8 mouse cellular contexts compared by ENCODE assay signal in the genomic region with DNA sequence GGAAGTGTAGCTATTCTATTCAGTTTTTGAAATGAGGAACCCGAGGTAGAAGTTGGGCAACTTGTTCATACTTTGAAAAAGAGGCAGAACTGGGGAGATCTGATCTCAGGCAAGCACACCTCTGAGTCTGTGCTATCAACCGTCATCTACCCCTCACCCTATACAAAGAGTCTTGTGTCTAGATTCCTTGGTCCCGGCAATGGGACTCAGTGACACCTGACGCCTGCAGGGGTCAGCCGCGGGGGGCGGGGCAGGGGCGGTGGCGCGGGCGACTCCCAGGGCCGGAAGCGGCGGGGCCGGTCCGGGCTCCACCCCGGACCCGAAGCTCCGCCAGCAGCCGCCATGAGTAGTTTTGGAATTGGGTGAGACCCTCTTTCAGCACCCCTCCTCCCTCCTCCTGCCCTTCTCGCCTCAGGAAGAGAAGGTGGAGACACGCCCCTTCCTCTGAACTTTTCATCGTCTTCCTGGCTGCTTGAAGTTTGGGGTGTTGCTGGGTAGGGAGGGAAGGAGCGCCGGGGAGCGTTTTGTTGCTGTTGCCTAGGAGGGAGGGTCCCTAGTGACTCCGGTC. TPM values are rescaled to one million over a fixed set of nuclear protein-coding genes. Genes with fewer than 3 reads are reported as not detected.
DNase-seq lines count a peak whose midpoint lies in the region; ATAC-seq lines count a peak whose summit lies in the region.

No protein-coding gene starts in this region.

- H3K4me2 ChIP-seq in forebrain, embryonic 14.5 days (ENCODE audit: low read length) = peak overlapping the region; percentile 54
- H3K4me2 ChIP-seq in hindbrain, embryonic 16.5 days (ENCODE audit: low read length) = peak overlapping the region; percentile 49
- peak overlapping the region; percentile 77 for H3K4me2 ChIP-seq in liver, embryonic 13.5 days

- peaks cover 25% of the 10 kb centered on the region for H3K27me3 ChIP-seq in forebrain, embryonic 14.5 days (replicated peaks; ENCODE audit: control insufficient read depth, insufficient read depth, low read length)
- H3K27me3 ChIP-seq in hindbrain, embryonic 16.5 days (replicated peaks; ENCODE audit: control insufficient read depth, insufficient read depth, low read length) = peaks cover 5% of the 10 kb centered on the region
- H3K27me3 ChIP-seq in liver, embryonic 13.5 days = peaks cover 48% of the 10 kb centered on the region

- H3K9me3 ChIP-seq in forebrain, embryonic 14.5 days (replicated peaks; ENCODE audit: control insufficient read depth, low read length) = no peaks in the 10 kb centered on the region
- no peaks in the 10 kb centered on the region for H3K9me3 ChIP-seq in hindbrain, embryonic 16.5 days (ENCODE audit: control insufficient read depth, low read length)
- no peaks in the 10 kb centered on the region for H3K9me3 ChIP-seq in liver, embryonic 13.5 days (replicated peaks)

- no peak overlapping the region for H3K27ac ChIP-seq in forebrain, embryonic 14.5 days (ENCODE audit: low read depth, low read length)
- no peak overlapping the region for H3K27ac ChIP-seq in hindbrain, embryonic 16.5 days (ENCODE audit: low read depth, low read length)
- H3K27ac ChIP-seq in liver, embryonic 13.5 days = 0 out of 2 replicates have a peak overlapping the region, but pooled peaks have one; percentile 24

- H3K9ac ChIP-seq in forebrain, embryonic 14.5 days (ENCODE audit: low read length) = peak overlapping the region; percentile 54
- H3K9ac ChIP-seq in hindbrain, embryonic 16.5 days (ENCODE audit: low read depth, low read length) = peak overlapping the region; percentile 38; the same call in 1 of the 2 replicates
- H3K9ac ChIP-seq in liver, embryonic 13.5 days = peak overlapping the region; percentile 74

- intact Hi-C loops in left cerebral cortex, postnatal 14 days (cut with DNase I) = no loop called here

- H3K36me3 ChIP-seq in forebrain, embryonic 14.5 days (ENCODE audit: control insufficient read depth, insufficient read depth, low read length) = peaks cover 18% of the 10 kb centered on the region
- no peaks in the 10 kb centered on the region; the same call in 1 of the 2 replicates for H3K36me3 ChIP-seq in hindbrain, embryonic 16.5 days (ENCODE audit: control insufficient read depth, insufficient read depth, low read length)
- H3K36me3 ChIP-seq in liver, embryonic 13.5 days = 0 out of 2 replicates have a peak, but pooled peaks cover 3% of the 10 kb centered on the region

- WGBS in forebrain, embryonic 14.5 days = 2% methylated on average over 21 of the region's 27 CpGs
- 2% methylated on average over 10 of the region's 27 CpGs for WGBS in hindbrain, embryonic 16.5 days
- under 1% methylated on average over 27 of the region's 27 CpGs for WGBS in liver, embryonic 13.5 days (ENCODE audit: insufficient replicate concordance)

- H3K4me1 ChIP-seq in forebrain, embryonic 14.5 days (ENCODE audit: control insufficient read depth, insufficient read depth, low read length) = peaks cover 28% of the 10 kb centered on the region
- H3K4me1 ChIP-seq in hindbrain, embryonic 16.5 days (ENCODE audit: control insufficient read depth, insufficient read depth, low read depth, low read length) = peaks cover 21% of the 10 kb centered on the region
- H3K4me1 ChIP-seq in liver, embryonic 13.5 days (replicated peaks) = peaks cover 59% of the 10 kb centered on the region

- peak; percentile 87 for DNase-seq in 416B (ENCODE audit: low read depth)
- DNase-seq in Muller cell, postnatal 12 days (ENCODE audit: inconsistent ontology term) = peak; percentile 64
- DNase-seq in forebrain, embryonic 14.5 days (ENCODE audit: low spot score) = no peak
- DNase-seq in liver, embryonic 13.5 days = no peak
- peak; percentile 62 for DNase-seq in naive thymus-derived CD4-positive, alpha-beta T cell, adult 2 months (ENCODE audit: low read depth)
- no peak for DNase-seq in left cerebral cortex, postnatal 14 days (ENCODE audit: low spot score in 2 of 2)
- DNase-seq in layer of hippocampus, postnatal 10 days (ENCODE audit: low spot score in 2 of 2) = no peak

- peak overlapping the region; percentile 36 for H3K4me3 ChIP-seq in forebrain, embryonic 14.5 days (ENCODE audit: low read depth, low read length)
- peak overlapping the region; percentile 35 for H3K4me3 ChIP-seq in hindbrain, embryonic 16.5 days (ENCODE audit: low read length)
- peak overlapping the region; percentile 67 for H3K4me3 ChIP-seq in liver, embryonic 13.5 days (replicated peaks)

- no peak for ATAC-seq in forebrain, embryonic 14.5 days
- no peak for ATAC-seq in hindbrain, embryonic 16.5 days
- ATAC-seq in liver, embryonic 13.5 days (ENCODE audit: low read depth) = peak; percentile 55

RNA-seq across cellular contexts. Expression of a gene that starts 4.7 kb away (rescaled TPM):
- polyA plus RNA-seq in forebrain, embryonic 14.5 days (2014; fragmentation: Nextera tagmentation; extraction: Ambion mirVana) = 3.4 TPM in 2 replicates
- polyA plus RNA-seq in hindbrain, embryonic 16.5 days (2015; fragmentation: Nextera tagmentation; extraction: Ambion mirVana) = 9.4 and 12.3 TPM in 2 replicates
- 3.6 and 4.4 TPM in 2 replicates for polyA plus RNA-seq in liver, embryonic 13.5 days (2015; fragmentation: Nextera tagmentation; extraction: Ambion mirVana)
- 100 to 1,000 TPM; 167 to 183 TPM for total RNA-seq in left cerebral cortex, postnatal 14 days (2021)
- 100 to 1,000 TPM; 183 to 198 TPM for total RNA-seq in layer of hippocampus, postnatal 10 days (2021)

RNA-seq across cellular contexts. Expression of a gene that starts 15.0 kb away (rescaled TPM):
- polyA plus RNA-seq in forebrain, embryonic 14.5 days (2014; fragmentation: Nextera tagmentation; extraction: Ambion mirVana) = 4.8 and 8.2 TPM in 2 replicates
- polyA plus RNA-seq in hindbrain, embryonic 16.5 days (2015; fragmentation: Nextera tagmentation; extraction: Ambion mirVana) = 2.0 and 2.9 TPM in 2 replicates
- polyA plus RNA-seq in liver, embryonic 13.5 days (2015; fragmentation: Nextera tagmentation; extraction: Ambion mirVana) = 0.17 and 0.28 TPM in 2 replicates
- 1 to 10 TPM; 1.6 to 2.8 TPM for total RNA-seq in left cerebral cortex, postnatal 14 days (2021)
- total RNA-seq in layer of hippocampus, postnatal 10 days (2021) = 1 to 10 TPM; 3.0 to 4.1 TPM

RNA-seq across cellular contexts. Expression of a gene that starts 31.4 kb away (rescaled TPM):
- 1.8 and 2.3 TPM in 2 replicates for polyA plus RNA-seq in forebrain, embryonic 14.5 days (2014; fragmentation: Nextera tagmentation; extraction: Ambion mirVana)
- 3.1 and 4.4 TPM in 2 replicates for polyA plus RNA-seq in hindbrain, embryonic 16.5 days (2015; fragmentation: Nextera tagmentation; extraction: Ambion mirVana)
- polyA plus RNA-seq in liver, embryonic 13.5 days (2015; fragmentation: Nextera tagmentation; extraction: Ambion mirVana) = 0.31 and 0.48 TPM in 2 replicates
- total RNA-seq in left cerebral cortex, postnatal 14 days (2021) = 1 to 10 TPM; 5.2 to 5.5 TPM
- 1 to 10 TPM; 3.5 to 3.6 TPM for total RNA-seq in layer of hippocampus, postnatal 10 days (2021)

RNA-seq across cellular contexts. Expression of a gene that starts 31.4 kb away (rescaled TPM):
- 141 and 155 TPM in 2 replicates for polyA plus RNA-seq in forebrain, embryonic 14.5 days (2014; fragmentation: Nextera tagmentation; extraction: Ambion mirVana)
- 107 and 110 TPM in 2 replicates for polyA plus RNA-seq in hindbrain, embryonic 16.5 days (2015; fragmentation: Nextera tagmentation; extraction: Ambion mirVana)
- 85.9 and 89.4 TPM in 2 replicates for polyA plus RNA-seq in liver, embryonic 13.5 days (2015; fragmentation: Nextera tagmentation; extraction: Ambion mirVana)
- total RNA-seq in left cerebral cortex, postnatal 14 days (2021) = 10 to 100 TPM; 84.3 to 88.7 TPM
- 100 to 1,000 TPM in 1 of 2 experiments, 10 to 100 TPM in 1; 94.1 to 100 TPM for total RNA-seq in layer of hippocampus, postnatal 10 days (2021)

RNA-seq across cellular contexts. Expression of a gene that starts 31.9 kb away (rescaled TPM):
- 11.1 and 14.0 TPM in 2 replicates for polyA plus RNA-seq in forebrain, embryonic 14.5 days (2014; fragmentation: Nextera tagmentation; extraction: Ambion mirVana)
- 24.0 and 26.3 TPM in 2 replicates for polyA plus RNA-seq in hindbrain, embryonic 16.5 days (2015; fragmentation: Nextera tagmentation; extraction: Ambion mirVana)
- polyA plus RNA-seq in liver, embryonic 13.5 days (2015; fragmentation: Nextera tagmentation; extraction: Ambion mirVana) = 4.0 and 4.3 TPM in 2 replicates
- 10 to 100 TPM; 19.6 to 21.9 TPM for total RNA-seq in left cerebral cortex, postnatal 14 days (2021)
- total RNA-seq in layer of hippocampus, postnatal 10 days (2021) = 10 to 100 TPM; 20.9 to 22.8 TPM

Comparison
In these comparisons a context has a peak if more than half of its experiments do, and no peak if none do; other contexts are left out.
1. DNase-seq: peak in 416B (single experiment), Muller cell, postnatal 12 days (single experiment) and naive thymus-derived CD4-positive, alpha-beta T cell, adult 2 months (single experiment); none in forebrain, embryonic 14.5 days (single experiment), liver, embryonic 13.5 days (single experiment), left cerebral cortex, postnatal 14 days (0 of 2) and layer of hippocampus, postnatal 10 days (0 of 2).
2. Peak in every context shown above with its lines, with median percentiles within 50 percentile points of each other: H3K4me2 ChIP-seq, H3K4me3 ChIP-seq and H3K9ac ChIP-seq.